Mouse (Mus musculus) lung, postnatal 0 days (tissue): ENCODE results near the gene Anapc1. TPM values are rescaled to one million over a fixed set of nuclear protein-coding genes. Genes with fewer than 3 reads are reported as not detected.

Source experiments
- ATAC-seq: fragments of 200-750 bp; cut with Nextera tagmentation; 2 replicates; pipeline ENCODE4 v1.8.0; 2017; ENCODE audit warnings: moderate library complexity
- DNase-seq: peaks from one replicate; pipeline ENCODE4 v3.0.0-alpha.2; 2016; ENCODE audit warnings: low spot score
- H3K27ac ChIP-seq: fragments of 300-500 bp; sonication (generic); 2 replicates; pipeline ENCODE4 v1.5.1; 2014; ENCODE audit warnings: antibody characterized with exemption, mild to moderate bottlenecking, low read length, mixed read lengths
- H3K27me3 ChIP-seq: fragments of 300-500 bp; sonication (generic); replicated peaks from 2 replicates; pipeline ENCODE4 v1.6.1; 2014; ENCODE audit warnings: low read length, mixed read lengths; ENCODE audit not compliant: insufficient read depth
- H3K36me3 ChIP-seq: fragments of 300-500 bp; sonication (generic); 2 replicates; pipeline ENCODE4 v1.6.1; 2014; ENCODE audit warnings: low read length, mixed read lengths; ENCODE audit not compliant: insufficient read depth
- H3K4me1 ChIP-seq: fragments of 300-500 bp; sonication (generic); 2 replicates; pipeline ENCODE4 v1.6.1; 2014; ENCODE audit warnings: antibody characterized with exemption, low read depth, low read length, mixed read lengths; ENCODE audit not compliant: insufficient read depth
- H3K4me2 ChIP-seq: fragments of 300-500 bp; sonication (generic); replicated peaks from 2 replicates; pipeline ENCODE4 v1.6.1; 2014; ENCODE audit warnings: low read depth, mild to moderate bottlenecking, low read length, moderate library complexity, mixed read lengths
- H3K4me3 ChIP-seq: fragments of 300-500 bp; sonication (generic); 2 replicates; pipeline ENCODE4 v1.5.1; 2014; ENCODE audit warnings: low read depth, low read length
- H3K9ac ChIP-seq: fragments of 300-500 bp; sonication (generic); replicated peaks from 2 replicates; pipeline ENCODE4 v1.6.1; 2014; ENCODE audit warnings: low read depth, mild to moderate bottlenecking
- H3K9me3 ChIP-seq: fragments of 300-500 bp; sonication (generic); 2 replicates; pipeline ENCODE4 v1.6.1; 2016; ENCODE audit warnings: low read length, mixed read lengths
- CTCF ChIP-seq: IDR thresholded peaks from 2 replicates; pipeline ENCODE4 v1.5.1; 2016; ENCODE audit warnings: antibody characterized with exemption, mild to moderate bottlenecking
- EP300 ChIP-seq: IDR thresholded peaks from 2 replicates; pipeline ENCODE4 v1.6.1; 2016; ENCODE audit warnings: antibody characterized with exemption, mild to moderate bottlenecking, control low read depth
- WGBS: fragments of 180-500 bp; shearing (Covaris S2); extraction: QIAGEN DNeasy Blood & Tissue Kit; methylation state at CpG from one replicate; pipeline ENCODE4 v1.1.7; 2014; 5-methylcytosine and 5-hydroxymethylcytosine counted together
- polyA plus RNA-seq: library from polyadenylated mRNA; unstranded; fragments of >200 nt; fragmentation: Nextera tagmentation; extraction: Ambion mirVana; gene quantifications from 2 replicates; pipeline ENCODE4 v1.2.1, GENCODE M21; 2015

The Anapc1 gene
- polyA plus RNA-seq, 1 experiment from 2014 or later, result 15.9 TPM

DNA sequence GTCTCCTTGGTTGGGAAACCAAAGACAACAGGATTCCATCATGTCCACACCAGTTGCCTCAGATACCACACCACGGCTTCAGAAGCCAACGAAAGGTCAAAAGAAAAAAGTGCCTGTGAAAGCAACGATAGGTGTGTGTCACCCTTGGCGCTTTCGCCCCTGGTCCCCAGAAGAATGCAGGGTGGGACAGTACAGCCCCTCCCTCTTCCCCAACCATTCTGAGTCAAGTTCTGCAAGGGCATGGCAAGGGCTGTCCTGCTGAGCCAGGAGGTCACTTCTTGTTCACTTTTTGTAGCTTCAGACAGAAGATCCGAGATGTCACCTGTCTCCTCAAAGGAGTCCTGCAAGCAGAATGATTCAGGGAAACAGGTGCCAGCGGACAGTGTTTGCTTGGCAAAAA is 94.9 kb downstream of the Anapc1 start:
- Histone ChIP-seq H3K4me2 (no peak overlapping the region), H3K9me3 (no peaks in the 10 kb centered on the region), H3K27ac (no peak overlapping the region), H3K36me3 (no peaks in the 10 kb centered on the region), H3K4me1 (no peaks in the 10 kb centered on the region), H3K27me3 (no peaks in the 10 kb centered on the region), H3K9ac (no peak overlapping the region), H3K4me3 (no peak overlapping the region)
- ATAC-seq (no peak), DNase-seq (no peak)
- 87% methylated on average over 7 of the region's 7 CpGs for WGBS
- TF ChIP-seq EP300, result no peak
- TF ChIP-seq CTCF, result no peak

- TF ChIP-seq CTCF, result no peak
- no peak for TF ChIP-seq EP300
- no peaks in the 10 kb centered on the region for H3K36me3 ChIP-seq
- no peak for DNase-seq
- no peaks in the 10 kb centered on the region for H3K4me1 ChIP-seq
- no peak within 1 kb of the TSS for H3K4me3 ChIP-seq
- no peaks in the 10 kb centered on the region for H3K9me3 ChIP-seq
- ATAC-seq, result no peak
- H3K27me3 ChIP-seq, result no peaks in the 10 kb centered on the region
- no peak within 1 kb of the TSS for H3K9ac ChIP-seq
- 85% methylated on average over 3 of the region's 3 CpGs for WGBS
- no peak within 1 kb of the TSS for H3K27ac ChIP-seq
- no peak within 1 kb of the TSS for H3K4me2 ChIP-seq
Observed at GRCm38 (mm10) chr2:128590909-128591308, 96.3 kb downstream of the Anapc1 start, which contains the start of gene Spdye4c. Gene Spdye4c, plus strand, starts transcription at chr2:128591209.

GRCm38 (mm10) chr2:128582881-128583280 is 104.3 kb downstream of the Anapc1 start:
- no peak for TF ChIP-seq CTCF
- ATAC-seq, result no peak

DNA sequence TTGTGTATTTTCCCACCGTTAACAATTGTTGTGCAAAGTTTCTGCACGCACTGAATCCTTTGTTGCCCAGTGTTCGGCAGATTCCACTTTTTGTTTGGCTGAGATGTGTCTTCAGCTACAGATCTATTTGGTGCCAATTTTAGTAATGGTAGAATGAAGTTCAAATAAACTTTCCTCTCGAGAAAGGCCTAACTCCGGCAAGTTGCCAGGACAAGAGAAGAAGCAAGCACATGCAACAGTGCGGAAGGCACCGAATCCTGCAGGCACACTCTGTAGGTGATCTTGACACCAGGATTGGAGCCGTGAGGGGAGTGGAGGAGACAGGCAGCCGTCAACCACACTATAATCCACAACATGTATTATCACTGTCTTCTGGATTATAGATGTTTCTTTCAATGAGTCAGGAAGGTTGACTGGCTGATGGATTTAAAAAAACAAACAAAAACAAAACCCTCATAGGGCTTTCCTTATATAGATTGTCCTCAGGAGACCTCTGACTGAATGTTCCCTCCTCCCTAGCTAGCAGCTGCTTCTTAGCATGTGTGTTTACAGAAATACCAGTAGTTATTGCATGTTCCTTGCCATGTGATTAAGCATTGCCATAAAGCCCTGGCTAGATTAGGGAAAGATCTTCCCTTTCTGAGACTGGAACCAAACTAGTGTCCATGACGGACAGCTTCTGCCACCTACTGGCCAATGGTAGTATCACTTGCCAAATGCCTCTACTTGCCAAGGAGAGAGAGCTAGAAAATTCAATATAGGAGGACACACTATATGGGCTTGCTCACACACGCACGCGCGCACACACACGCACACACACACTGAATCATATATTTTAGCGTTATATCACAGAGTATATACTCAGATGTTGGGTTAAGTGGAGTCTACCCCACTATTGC is 114.2 kb downstream of the Anapc1 start:
- ATAC-seq, result peak; percentile 94
- no peak overlapping the region for H3K27ac ChIP-seq
- H3K36me3 ChIP-seq, result no peaks in the 10 kb centered on the region
- no peaks in the 10 kb centered on the region for H3K27me3 ChIP-seq
- H3K4me1 ChIP-seq, result no peaks in the 10 kb centered on the region
- 28% methylated on average over 16 of the region's 16 CpGs for WGBS
- H3K4me3 ChIP-seq, result no peak overlapping the region
- peak; percentile 95 for DNase-seq
- TF ChIP-seq EP300, result peak; percentile 86
- TF ChIP-seq CTCF, result peak; percentile 99
- H3K4me2 ChIP-seq, result no peak overlapping the region
- H3K9ac ChIP-seq, result no peak overlapping the region
- H3K9me3 ChIP-seq, result no peaks in the 10 kb centered on the region

More at GRCm38 (mm10) chr2:128582881-128583280, 104.3 kb downstream of the Anapc1 start:
- Histone ChIP-seq H3K9me3 (no peaks in the 10 kb centered on the region), H3K9ac (no peak overlapping the region), H3K36me3 (no peaks in the 10 kb centered on the region), H3K27ac (no peak overlapping the region), H3K4me3 (no peak overlapping the region), H3K4me2 (no peak overlapping the region), H3K27me3 (no peaks in the 10 kb centered on the region), H3K4me1 (no peaks in the 10 kb centered on the region)
- no peak for DNase-seq
- 79% methylated on average over 5 of the region's 5 CpGs for WGBS

- no peak for ATAC-seq
- Histone ChIP-seq H3K36me3 (no peaks in the 10 kb centered on the region), H3K4me2 (no peak overlapping the region), H3K4me3 (no peak overlapping the region), H3K27me3 (no peaks in the 10 kb centered on the region), H3K4me1 (no peaks in the 10 kb centered on the region), H3K9me3 (no peaks in the 10 kb centered on the region), H3K9ac (no peak overlapping the region), H3K27ac (no peak overlapping the region)
- 71% methylated on average over 4 of the region's 4 CpGs for WGBS
- TF ChIP-seq CTCF, result no peak
- TF ChIP-seq EP300, result no peak
- DNase-seq, result no peak
Observed at GRCm38 (mm10) chr2:128571001-128571400, 116.2 kb downstream of the Anapc1 start.

DNA sequence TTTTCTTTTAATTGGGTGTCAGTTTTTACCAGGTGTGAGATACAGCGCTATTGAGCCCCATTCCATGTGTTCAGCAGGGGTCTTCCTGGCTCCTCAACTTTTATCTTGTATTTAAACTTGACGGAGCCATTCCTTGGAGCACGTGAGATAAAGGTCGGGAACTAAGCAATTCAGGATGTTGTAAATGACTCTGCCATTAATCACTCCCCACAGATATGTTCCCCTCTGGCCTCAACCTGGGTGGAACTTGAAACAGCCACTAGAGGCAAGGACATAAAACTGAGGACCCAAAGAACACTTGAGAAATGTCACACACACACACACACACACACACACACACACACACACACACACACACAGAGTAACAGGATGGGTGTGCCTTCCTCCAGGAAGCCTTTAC is 118.7 kb downstream of the Anapc1 start:
- ATAC-seq, result no peak
- WGBS, result 43% methylated on average over 4 of the region's 4 CpGs

More for the DNA sequence above, 118.7 kb downstream of the Anapc1 start:
- Histone ChIP-seq H3K4me2 (no peak overlapping the region), H3K4me1 (no peaks in the 10 kb centered on the region), H3K4me3 (no peak overlapping the region), H3K9ac (no peak overlapping the region), H3K9me3 (no peaks in the 10 kb centered on the region), H3K36me3 (no peaks in the 10 kb centered on the region), H3K27me3 (no peaks in the 10 kb centered on the region), H3K27ac (no peak overlapping the region)
- TF ChIP-seq CTCF (no peak; the same call in 1 of the 2 replicates), EP300 (peak; percentile 38)
- no peak for DNase-seq
